In the genomic region with DNA sequence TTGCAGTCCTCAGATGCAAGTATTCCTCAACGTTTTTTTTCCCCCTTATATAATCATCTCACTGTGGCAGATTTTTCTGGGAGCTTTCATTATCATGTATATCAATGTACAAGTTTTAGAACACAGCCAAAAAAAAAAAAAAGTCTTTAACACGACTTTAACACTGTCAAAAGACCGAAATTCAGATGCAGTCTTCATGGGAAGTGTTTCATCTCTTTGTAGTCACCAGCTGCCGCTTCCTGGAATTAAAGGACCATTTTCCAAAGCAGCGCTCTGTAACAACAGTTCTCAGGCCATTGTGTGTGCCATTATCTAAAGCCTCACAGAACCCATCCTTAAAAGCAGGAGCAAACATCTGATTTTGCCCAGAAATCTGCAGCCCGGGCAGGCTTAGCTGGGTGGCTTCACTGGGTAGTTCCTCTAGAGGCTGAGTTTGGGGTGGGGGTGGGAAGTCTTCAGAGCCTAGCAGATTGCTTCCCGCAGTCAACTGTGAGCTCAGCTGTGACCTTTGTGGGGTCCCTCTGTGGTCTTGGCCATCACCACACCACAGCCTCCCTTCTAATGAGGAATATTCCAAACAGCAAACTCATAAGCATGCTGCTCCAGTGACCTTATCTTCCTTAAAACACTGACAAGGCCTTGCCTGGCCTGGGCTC, we compare ENCODE assay signal across 13 mouse cellular contexts. TPM values are rescaled to one million over a fixed set of nuclear protein-coding genes. Genes with fewer than 3 reads are reported as not detected.
DNase-seq lines count a peak whose midpoint lies in the region; ATAC-seq lines count a peak whose summit lies in the region.
"Had no signal": no experiment of that assay in that cellular context is flagged by ENCODE, and none has a peak within 500 bp of the region (broad histone marks: within the 10 kb centered on the region; RNA-seq: fewer than 3 reads in every experiment).

No protein-coding gene starts in this region.

- H3K4me1 ChIP-seq in heart, embryonic 13.5 days = peaks cover 5% of the 10 kb centered on the region
- no peaks in the 10 kb centered on the region; the same call in 1 of the 2 replicates for H3K4me1 ChIP-seq in heart, embryonic 12.5 days (replicated peaks)
- peaks cover 9% of the 10 kb centered on the region for H3K4me1 ChIP-seq in forebrain, embryonic 10.5 days
- H3K4me1 ChIP-seq in liver, embryonic 16.5 days (ENCODE audit: control insufficient read depth, low read depth, low read length) = no peaks in the 10 kb centered on the region
- H3K4me1 ChIP-seq: liver, embryonic 15.5 days; megakaryocyte, embryonic 14.5 days had no signal

- peak; percentile 21 for DNase-seq in R1 (ENCODE audit: low read depth, low spot score)
- no peak for DNase-seq in forebrain, embryonic 10.5 days (ENCODE audit: extremely low spot score, low spot score)
- DNase-seq in cerebellum, postnatal 36 days = no peak
- DNase-seq in kidney, postnatal 10 days = no peak
- DNase-seq: kidney, postnatal 36 days; right cerebral cortex, postnatal 14 days; thymus, postnatal 36 days had no signal

- H3K9ac ChIP-seq in heart, embryonic 13.5 days = no peak overlapping the region
- no peak overlapping the region for H3K9ac ChIP-seq in heart, embryonic 12.5 days
- H3K9ac ChIP-seq in liver, embryonic 16.5 days (ENCODE audit: low read depth, low read length) = no peak overlapping the region
- H3K9ac ChIP-seq: liver, embryonic 15.5 days had no signal

- 53% methylated on average over 7 of the region's 7 CpGs for WGBS in heart, embryonic 13.5 days
- 49% methylated on average over 7 of the region's 7 CpGs for WGBS in heart, embryonic 12.5 days
- 60% methylated on average over 7 of the region's 7 CpGs for WGBS in forebrain, embryonic 10.5 days
- WGBS in liver, embryonic 16.5 days (ENCODE audit: insufficient replicate concordance) = 37% methylated on average over 7 of the region's 7 CpGs

- H3K4me2 ChIP-seq in heart, embryonic 13.5 days = no peak overlapping the region
- no peak overlapping the region for H3K4me2 ChIP-seq in heart, embryonic 12.5 days
- H3K4me2 ChIP-seq in liver, embryonic 16.5 days (ENCODE audit: low read depth, low read length) = no peak overlapping the region
- H3K4me2 ChIP-seq: liver, embryonic 15.5 days had no signal

- peak overlapping the region; percentile 9; the same call in 1 of the 2 replicates for H3K27ac ChIP-seq in heart, embryonic 13.5 days (replicated peaks)
- no peak overlapping the region for H3K27ac ChIP-seq in heart, embryonic 12.5 days (ENCODE audit: poor library complexity, severe bottlenecking)
- H3K27ac ChIP-seq in forebrain, embryonic 10.5 days = peak overlapping the region; percentile 75
- no peak overlapping the region for H3K27ac ChIP-seq in liver, embryonic 16.5 days (ENCODE audit: low read length)
- H3K27ac ChIP-seq: liver, embryonic 15.5 days had no signal

- no peaks in the 10 kb centered on the region for H3K9me3 ChIP-seq in heart, embryonic 13.5 days
- H3K9me3 ChIP-seq in heart, embryonic 12.5 days (replicated peaks) = no peaks in the 10 kb centered on the region
- no peaks in the 10 kb centered on the region for H3K9me3 ChIP-seq in forebrain, embryonic 10.5 days
- H3K9me3 ChIP-seq in liver, embryonic 16.5 days (replicated peaks; ENCODE audit: control insufficient read depth, low read length) = no peaks in the 10 kb centered on the region
- H3K9me3 ChIP-seq: liver, embryonic 15.5 days had no signal

- H3K27me3 ChIP-seq in heart, embryonic 13.5 days (replicated peaks) = no peaks in the 10 kb centered on the region
- H3K27me3 ChIP-seq in heart, embryonic 12.5 days (replicated peaks) = no peaks in the 10 kb centered on the region
- no peaks in the 10 kb centered on the region for H3K27me3 ChIP-seq in forebrain, embryonic 10.5 days (ENCODE audit: poor library complexity, severe bottlenecking)
- H3K27me3 ChIP-seq in liver, embryonic 16.5 days (ENCODE audit: control insufficient read depth, insufficient read depth, low read depth, low read length) = no peaks in the 10 kb centered on the region
- H3K27me3 ChIP-seq: liver, embryonic 15.5 days; megakaryocyte, embryonic 14.5 days had no signal

- no peak for ATAC-seq in heart, embryonic 13.5 days (ENCODE audit: extremely low read depth, insufficient number of reproducible peaks, low FRiP score, low TSS enrichment)
- no peak for ATAC-seq in heart, embryonic 12.5 days (ENCODE audit: insufficient number of reproducible peaks, low FRiP score)
- ATAC-seq in liver, embryonic 16.5 days (ENCODE audit: low read depth) = peak; percentile 41
- ATAC-seq: intestine, embryonic 16.5 days had no signal

- H3K36me3 ChIP-seq in heart, embryonic 13.5 days = no peaks in the 10 kb centered on the region
- no peaks in the 10 kb centered on the region for H3K36me3 ChIP-seq in heart, embryonic 12.5 days
- no peaks in the 10 kb centered on the region for H3K36me3 ChIP-seq in forebrain, embryonic 10.5 days (replicated peaks)
- no peaks in the 10 kb centered on the region for H3K36me3 ChIP-seq in liver, embryonic 16.5 days (ENCODE audit: control insufficient read depth, insufficient read depth)
- H3K36me3 ChIP-seq: liver, embryonic 15.5 days had no signal

- H3K4me3 ChIP-seq in heart, embryonic 13.5 days = no peak overlapping the region
- H3K4me3 ChIP-seq in heart, embryonic 12.5 days = no peak overlapping the region
- H3K4me3 ChIP-seq in forebrain, embryonic 10.5 days = no peak overlapping the region
- H3K4me3 ChIP-seq in liver, embryonic 16.5 days (ENCODE audit: low read depth, low read length) = no peak overlapping the region
- H3K4me3 ChIP-seq: liver, embryonic 15.5 days; megakaryocyte, embryonic 14.5 days had no signal

RNA-seq across cellular contexts. Expression of a gene that starts 22.1 kb away (rescaled TPM):
- polyA plus RNA-seq in heart, embryonic 13.5 days (2015; fragmentation: Nextera tagmentation; extraction: Ambion mirVana) = 114 and 124 TPM in 2 replicates
- 136 and 138 TPM in 2 replicates for polyA plus RNA-seq in heart, embryonic 12.5 days (2016; fragmentation: Nextera tagmentation; extraction: Ambion mirVana)
- 240 and 241 TPM in 2 replicates for polyA plus RNA-seq in forebrain, embryonic 10.5 days (2016; fragmentation: Nextera tagmentation; extraction: Ambion mirVana)
- 58.8 and 63.8 TPM in 2 replicates for polyA plus RNA-seq in liver, embryonic 16.5 days (2015; fragmentation: Nextera tagmentation; extraction: Ambion mirVana)

RNA-seq across cellular contexts. Expression of a gene that starts 41.6 kb away (rescaled TPM):
- 47.7 and 53.8 TPM in 2 replicates for polyA plus RNA-seq in heart, embryonic 13.5 days (2015; fragmentation: Nextera tagmentation; extraction: Ambion mirVana)
- 62.3 and 63.6 TPM in 2 replicates for polyA plus RNA-seq in heart, embryonic 12.5 days (2016; fragmentation: Nextera tagmentation; extraction: Ambion mirVana)
- 67.2 and 69.5 TPM in 2 replicates for polyA plus RNA-seq in forebrain, embryonic 10.5 days (2016; fragmentation: Nextera tagmentation; extraction: Ambion mirVana)
- polyA plus RNA-seq in liver, embryonic 16.5 days (2015; fragmentation: Nextera tagmentation; extraction: Ambion mirVana) = 38.9 and 40.6 TPM in 2 replicates

RNA-seq across cellular contexts. Expression of a gene that starts 58.1 kb away (rescaled TPM):
- 17.8 and 22.2 TPM in 2 replicates for polyA plus RNA-seq in heart, embryonic 13.5 days (2015; fragmentation: Nextera tagmentation; extraction: Ambion mirVana)
- polyA plus RNA-seq in heart, embryonic 12.5 days (2016; fragmentation: Nextera tagmentation; extraction: Ambion mirVana) = 16.2 and 18.4 TPM in 2 replicates
- 6.8 and 8.7 TPM in 2 replicates for polyA plus RNA-seq in forebrain, embryonic 10.5 days (2016; fragmentation: Nextera tagmentation; extraction: Ambion mirVana)
- 2.3 and 3.7 TPM in 2 replicates for polyA plus RNA-seq in liver, embryonic 16.5 days (2015; fragmentation: Nextera tagmentation; extraction: Ambion mirVana)

Comparison
In these comparisons a context has a peak if more than half of its experiments do, and no peak if none do; other contexts are left out.
1. H3K27ac ChIP-seq: peak in heart, embryonic 13.5 days (single experiment) and forebrain, embryonic 10.5 days (single experiment); none in heart, embryonic 12.5 days (single experiment) and liver, embryonic 16.5 days (single experiment).